Mouse (Mus musculus) naive thymus-derived CD4-positive, alpha-beta T cell, adult 2 months (primary cell): ENCODE results near the gene Cldn20.

ENCODE experiments used
- DNase-seq: peaks from one replicate; pipeline ENCODE4 v3.0.0-alpha.2; 2011; ENCODE audit warnings: low read depth

Cldn20 gene

DNA sequence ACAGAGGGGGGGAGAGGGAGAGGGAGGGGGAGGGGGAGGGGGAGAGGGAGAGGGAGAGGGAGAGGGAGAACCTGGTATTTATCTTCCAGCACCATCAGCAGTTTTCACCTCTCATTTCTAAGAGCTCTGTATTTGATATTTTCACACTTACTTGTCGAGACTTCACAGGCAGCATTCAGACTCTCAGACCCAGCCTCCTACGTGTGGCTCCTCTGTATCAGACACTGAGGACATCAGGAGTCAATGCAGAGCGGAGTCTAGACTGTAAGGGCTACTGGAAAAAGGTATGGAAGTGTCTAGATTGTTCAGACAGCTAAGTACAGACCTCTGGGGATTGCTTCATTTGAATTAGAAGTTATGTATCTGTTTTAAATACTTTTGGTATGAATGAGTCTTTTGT is 2.8 kb upstream of the Cldn20 start:
- no peak for DNase-seq

DNA sequence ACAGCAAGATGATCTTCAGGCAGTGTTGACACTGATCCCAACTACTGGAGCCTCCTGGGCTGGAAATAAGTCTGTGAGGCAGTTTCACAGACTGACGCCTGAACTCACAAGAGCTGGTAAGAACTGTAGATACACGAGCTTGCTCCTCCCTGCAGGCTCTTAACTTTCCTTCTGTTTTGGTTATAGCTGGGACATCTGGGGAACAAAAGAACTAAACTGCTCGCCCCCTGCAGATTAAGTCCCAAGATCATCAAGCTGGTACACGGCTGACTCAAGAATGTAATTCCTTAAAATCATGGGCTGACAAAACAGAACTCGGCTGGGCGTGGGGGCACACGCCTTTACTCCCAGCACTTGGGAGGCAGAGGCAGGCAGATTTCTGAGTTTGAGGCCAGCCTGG is 1.8 kb upstream of the Cldn20 start:
- no peak for DNase-seq

DNA sequence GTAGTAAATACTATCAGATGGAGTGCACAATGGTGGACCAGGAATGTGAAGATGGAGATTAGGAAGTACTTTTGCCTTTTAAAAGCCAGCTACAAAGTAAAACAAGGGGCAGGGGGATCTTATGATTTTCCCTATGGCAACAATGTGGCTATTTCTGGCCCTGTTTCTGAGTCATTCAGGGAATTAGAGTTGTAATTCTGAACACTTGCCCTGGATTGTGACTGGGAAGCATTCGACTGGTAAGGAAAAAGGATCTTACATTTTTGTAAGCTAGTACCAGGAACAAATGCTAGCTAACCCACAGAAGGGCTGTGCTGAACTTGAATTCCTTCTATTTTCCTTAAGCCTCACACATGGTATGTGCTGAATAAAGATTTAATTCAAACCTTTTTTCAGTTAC is 713 bp upstream of the Cldn20 start:
- no peak for DNase-seq

DNA sequence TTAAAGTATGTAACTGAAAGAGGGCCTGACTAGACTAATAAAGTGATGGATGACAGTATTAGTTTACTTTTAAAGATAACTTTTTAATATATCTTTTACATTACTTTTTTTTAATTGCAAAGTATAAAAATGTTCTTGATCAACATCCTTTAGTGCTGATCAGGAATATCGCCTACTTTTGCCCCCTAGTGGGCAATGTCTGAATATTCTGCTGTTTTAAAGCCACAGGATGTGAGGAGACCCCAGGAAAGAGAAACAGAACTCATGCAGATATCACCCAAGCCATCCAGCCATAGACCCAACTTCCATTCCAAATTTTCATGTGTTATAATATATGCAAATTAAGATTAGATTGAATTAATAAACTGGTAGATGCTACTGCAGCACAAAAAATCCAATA is 1.1 kb downstream of the Cldn20 start:
- peak; percentile 47 for DNase-seq

DNA sequence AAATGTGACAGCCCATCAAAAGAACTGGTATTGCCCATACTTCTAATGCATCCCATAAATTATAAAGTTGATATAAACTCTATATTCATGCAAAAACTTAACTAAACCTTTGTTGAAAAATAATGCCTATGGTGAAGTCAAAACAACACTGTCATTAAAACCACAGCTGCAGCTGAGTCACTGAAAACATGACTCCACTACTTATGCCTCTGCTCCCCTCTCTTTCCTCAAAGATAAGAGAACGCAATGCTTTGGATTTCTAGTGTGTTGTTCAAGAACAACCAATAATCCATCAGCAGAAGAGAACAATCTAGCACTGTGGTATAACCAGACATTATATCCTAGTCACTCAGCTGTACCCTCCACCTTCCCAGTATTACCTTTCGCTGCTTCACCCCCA is 8.0 kb downstream of the Cldn20 start:
- DNase-seq: no peak

DNA sequence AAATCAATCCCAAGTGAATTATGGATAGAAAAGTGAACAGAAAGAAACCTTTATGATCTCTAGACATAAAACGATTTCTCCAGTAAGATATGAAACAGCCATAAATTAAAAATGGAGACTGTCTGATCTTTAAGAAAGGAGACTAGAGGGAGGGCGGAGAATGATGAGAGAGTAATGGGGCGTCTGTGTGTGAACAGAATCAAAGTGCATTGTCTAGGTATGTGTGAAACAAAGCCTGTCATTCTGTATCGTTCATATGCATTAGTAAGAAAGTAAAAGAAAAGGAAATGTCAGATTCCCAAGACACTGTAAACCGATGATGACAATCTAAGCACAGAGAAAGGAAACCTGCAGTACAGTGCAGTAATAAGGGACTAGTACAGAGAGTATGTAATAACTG is 8.7 kb downstream of the Cldn20 start:
- no peak for DNase-seq

DNA sequence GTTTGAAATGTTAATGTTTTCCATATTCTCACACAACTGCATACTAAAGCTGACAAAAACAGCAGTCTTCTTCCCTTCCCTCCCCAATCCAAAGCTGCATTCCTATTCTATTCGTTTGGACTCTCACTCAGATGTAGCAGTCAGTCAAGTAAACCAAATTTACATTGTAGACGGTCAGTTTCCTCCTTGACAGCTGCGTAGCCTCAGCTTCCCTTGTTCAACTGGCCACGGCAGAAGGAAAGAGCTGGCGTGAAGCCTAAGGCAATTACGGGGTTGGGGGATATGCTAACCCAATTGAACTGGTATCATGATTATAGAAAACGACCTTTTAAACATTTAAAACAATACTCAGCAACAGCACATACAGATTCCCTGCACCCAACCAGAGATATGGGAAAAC is 15.4 kb downstream of the Cldn20 start:
- no peak for DNase-seq

DNA sequence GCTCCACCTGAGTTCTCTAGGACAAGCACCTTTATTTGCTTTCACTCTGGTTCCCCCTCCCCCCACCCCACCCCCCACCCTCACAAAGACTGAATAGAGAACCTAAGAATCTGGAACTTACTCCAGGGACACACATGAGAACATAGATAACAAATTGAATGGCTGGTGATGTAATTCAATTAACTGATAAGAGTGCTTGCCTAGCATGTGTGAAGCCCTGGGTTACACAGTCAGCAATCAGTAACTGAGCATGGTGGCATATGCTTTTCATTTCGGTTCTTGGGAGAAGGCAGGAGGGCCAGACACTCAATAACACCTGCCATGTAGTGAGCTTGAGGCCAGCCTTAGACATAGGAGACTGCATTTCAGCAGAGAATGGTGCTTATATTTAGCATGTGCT is 23.9 kb downstream of the Cldn20 start:
- no peak for DNase-seq

DNA sequence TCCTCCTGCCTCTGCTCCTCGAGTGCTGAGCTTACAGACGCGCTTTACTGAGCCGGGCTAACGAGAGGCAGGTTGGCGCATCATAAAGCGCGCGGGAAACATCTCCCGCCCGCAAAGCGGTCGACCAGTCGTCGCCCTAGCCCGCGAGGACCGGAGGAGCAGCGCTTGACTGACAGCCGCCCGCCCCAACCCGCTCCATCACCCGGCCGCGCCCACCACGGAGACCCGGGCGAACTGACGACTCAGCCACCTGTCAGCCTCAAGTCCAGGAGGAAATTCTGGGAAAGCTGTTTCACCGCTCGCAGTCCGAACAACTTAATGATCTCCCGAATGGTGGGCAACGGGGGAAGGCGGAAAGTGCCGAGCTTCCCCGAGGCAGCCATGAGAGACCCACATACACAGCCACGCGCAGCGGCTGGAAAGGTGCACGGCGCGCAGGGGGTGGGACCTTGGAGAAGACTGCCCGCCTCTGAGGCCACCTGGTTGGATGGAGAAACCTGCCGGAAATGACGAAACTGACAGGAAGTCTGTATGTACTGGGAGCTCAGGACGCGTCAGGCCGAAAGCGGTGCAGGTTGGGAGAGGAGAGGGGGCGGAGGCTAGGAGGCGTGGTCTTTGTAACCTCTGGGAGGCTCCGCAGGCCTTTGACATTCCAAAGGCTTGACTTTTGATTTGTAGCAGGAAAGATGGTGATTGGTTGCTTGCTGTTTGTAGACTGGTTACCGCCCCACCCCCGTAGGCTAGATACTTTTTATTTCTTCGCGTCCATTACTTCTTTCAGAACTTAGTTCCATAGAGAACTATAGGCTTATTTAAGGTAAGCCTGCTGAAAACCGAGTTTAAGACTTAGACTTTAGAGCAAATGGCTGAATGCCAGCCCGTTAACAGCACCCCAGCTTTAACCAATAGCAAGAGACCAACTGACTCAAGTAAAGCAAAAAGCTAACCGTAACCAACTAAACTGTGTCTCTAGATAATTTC is 25.3 kb downstream of the Cldn20 start, which contains the start of gene Tfb1m:
Gene Tfb1m (minus strand): TSS at position 451 of the 981 bp plus-strand sequence.
- peak; percentile 98 for DNase-seq

DNA sequence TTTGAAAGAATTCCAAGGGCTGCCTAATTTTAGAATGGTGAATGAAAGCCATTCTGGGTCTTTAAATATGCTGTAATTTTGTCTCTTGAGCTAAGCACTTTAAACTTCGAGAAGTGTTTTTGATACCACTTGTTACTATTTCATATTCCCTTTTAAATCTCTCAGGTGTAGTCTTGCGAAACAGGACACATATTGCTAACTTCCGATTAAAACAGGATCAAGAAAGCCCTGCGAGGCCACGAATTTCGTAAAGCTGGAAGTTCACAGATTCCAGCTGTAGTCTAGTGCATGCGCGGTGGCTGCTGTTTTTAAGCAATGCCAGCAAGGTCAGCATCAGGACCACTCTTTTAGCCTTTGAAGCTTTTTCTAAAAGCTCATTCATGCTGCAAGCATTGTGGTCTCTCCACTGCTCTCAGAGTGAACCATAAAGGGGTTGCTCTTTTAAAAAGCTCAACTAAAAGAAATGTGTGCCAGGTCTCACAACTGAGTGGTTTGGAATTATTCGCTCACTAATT is 26.1 kb downstream of the Cldn20 start:
- peak; percentile 16 for DNase-seq

DNA sequence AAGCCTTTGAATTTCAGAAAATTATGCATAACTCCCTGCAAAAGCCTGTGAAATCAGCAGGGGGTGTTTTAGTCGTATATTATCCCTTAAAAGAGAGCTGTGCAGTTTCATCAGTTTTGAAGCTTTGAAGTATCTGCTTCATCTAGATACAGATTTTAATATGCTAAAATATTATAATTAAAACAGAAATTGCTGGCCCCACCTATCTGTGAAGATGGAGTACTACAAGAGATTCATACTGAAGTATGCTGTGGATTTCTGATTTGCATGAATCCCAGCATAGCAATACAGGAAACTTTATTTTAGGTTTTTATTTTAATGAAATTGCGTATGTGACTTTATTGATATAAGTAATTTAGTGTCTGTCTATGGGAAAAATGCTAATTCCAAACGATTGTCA is 28.2 kb downstream of the Cldn20 start:
- peak; percentile 50 for DNase-seq

DNA sequence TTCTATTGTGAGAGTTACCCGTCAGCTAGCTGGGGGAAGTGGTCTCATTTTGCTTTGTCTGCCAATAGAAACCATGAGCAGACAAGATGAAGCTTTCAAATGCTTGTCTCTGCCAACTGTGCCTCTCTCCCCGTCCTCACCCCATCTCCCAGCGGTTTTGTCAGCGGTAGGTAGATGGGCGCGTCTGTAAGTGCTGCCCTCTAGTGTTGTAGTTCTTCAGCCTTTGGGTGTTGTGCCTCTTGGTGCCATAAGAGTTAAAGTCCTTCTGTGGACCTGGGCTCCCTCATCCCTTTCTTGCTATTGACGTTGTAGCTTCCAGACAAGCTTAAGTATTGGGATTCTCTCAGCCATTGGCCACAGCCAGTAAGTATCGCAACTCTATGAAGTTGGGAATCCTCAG is 30.1 kb downstream of the Cldn20 start:
- DNase-seq: peak; percentile 36

DNA sequence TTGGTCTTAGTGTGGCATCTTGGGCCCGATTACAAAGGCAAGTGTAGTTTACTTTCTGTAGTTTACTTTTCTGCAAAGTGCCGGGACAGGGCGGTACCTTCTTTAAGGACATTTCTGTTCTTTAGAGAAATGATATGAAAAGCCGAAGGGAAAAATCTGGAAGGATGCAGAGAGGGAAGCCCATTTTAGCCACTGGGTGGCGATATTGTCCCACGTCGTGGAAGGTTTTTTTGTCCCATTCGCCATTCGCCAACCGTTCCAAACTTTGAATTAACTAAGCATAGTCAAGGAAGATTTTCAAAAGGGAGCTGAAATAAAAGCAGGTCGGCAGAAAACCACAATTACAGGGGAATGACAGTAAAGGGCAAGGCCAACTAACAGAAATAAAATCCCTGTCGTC is 38.5 kb downstream of the Cldn20 start:
- DNase-seq: peak; percentile 40
